Mouse (Mus musculus): ENCODE data around the gene Utrn.

- TF ChIP-seq CTCF (IDR thresholded peaks at IDR 0.05; ENCODE audit: control insufficient read depth, insufficient read depth, low read length): no peak
- no peak for TF ChIP-seq POLR2A (IDR thresholded peaks at IDR 0.05; ENCODE audit: borderline replicate concordance, control insufficient read depth, low read depth, low read length)
Measured at GRCm38 (mm10) chr10:12575849-12576435, 293.2 kb downstream of the Utrn start.
